Mouse (Mus musculus) heart, embryonic 16.5 days (tissue): ENCODE results near the gene Ppih. TPM values are rescaled to one million over a fixed set of nuclear protein-coding genes. Genes with fewer than 3 reads are reported as not detected.
"Not testable (repeated sequence)": the region's sequence is repeated elsewhere in the genome, so short reads cannot be mapped to it uniquely, and the experiment has no call there.

Experiments used
- ATAC-seq: fragments of 200-750 bp; cut with Nextera tagmentation; replicated peaks from 2 replicates; pipeline ENCODE4 v1.8.0; 2017; ENCODE audit warnings: moderate number of reproducible peaks; ENCODE audit not compliant: insufficient read depth, low FRiP score; ENCODE audit errors: extremely low read depth
- H3K27ac ChIP-seq: fragments of 300-500 bp; sonication (generic); 2 replicates; pipeline ENCODE4 v1.5.1; 2014; ENCODE audit warnings: mild to moderate bottlenecking, low read length, control low read depth, moderate library complexity
- H3K27me3 ChIP-seq: fragments of 300-500 bp; sonication (generic); 2 replicates; pipeline ENCODE4 v1.6.1; 2014; ENCODE audit warnings: low read length, mixed read lengths; ENCODE audit not compliant: control insufficient read depth, insufficient read depth
- H3K36me3 ChIP-seq: fragments of 300-500 bp; sonication (generic); 2 replicates; pipeline ENCODE4 v1.6.1; 2014; ENCODE audit not compliant: control insufficient read depth, insufficient read depth
- H3K4me1 ChIP-seq: fragments of 300-500 bp; sonication (generic); 2 replicates; pipeline ENCODE4 v1.6.1; 2014; ENCODE audit warnings: low read length, mixed read lengths; ENCODE audit not compliant: control insufficient read depth, insufficient read depth
- H3K4me2 ChIP-seq: fragments of 300-500 bp; sonication (generic); 2 replicates; pipeline ENCODE4 v1.6.1; 2014; ENCODE audit warnings: low read depth, mild to moderate bottlenecking, control low read depth, low read length
- H3K4me3 ChIP-seq: fragments of 300-500 bp; sonication (generic); 2 replicates; pipeline ENCODE4 v1.5.1; 2014; ENCODE audit warnings: mild to moderate bottlenecking, control low read depth, low read length
- H3K9ac ChIP-seq: fragments of 300-500 bp; sonication (generic); 2 replicates; pipeline ENCODE4 v1.6.1; 2014; ENCODE audit warnings: low read length, control low read depth
- H3K9me3 ChIP-seq: fragments of 300-500 bp; sonication (generic); replicated peaks from 2 replicates; pipeline ENCODE4 v1.6.1; 2016; ENCODE audit warnings: low read length; ENCODE audit not compliant: control insufficient read depth
- WGBS: fragments of 180-500 bp; shearing (Covaris S2); extraction: QIAGEN DNeasy Blood & Tissue Kit; methylation state at CpG from one replicate; pipeline ENCODE4 v1.1.7; 2014; 5-methylcytosine and 5-hydroxymethylcytosine counted together
- polyA plus RNA-seq: library from polyadenylated mRNA; unstranded; fragments of >200 nt; fragmentation: Nextera tagmentation; extraction: Ambion mirVana; gene quantifications from 2 replicates; pipeline ENCODE4 v1.2.1, GENCODE M21; 2015

The Ppih gene
- polyA plus RNA-seq, 1 experiment from 2014 or later: 36.7 TPM

- peak within 1 kb of the TSS; percentile 95 for H3K4me3 ChIP-seq
- peak within 1 kb of the TSS; percentile 96 for H3K27ac ChIP-seq
- H3K9ac ChIP-seq: peak within 1 kb of the TSS; percentile 94
- H3K4me1 ChIP-seq: peaks cover 17% of the 10 kb centered on the region
- H3K27me3 ChIP-seq: no peaks in the 10 kb centered on the region
- H3K36me3 ChIP-seq: peaks cover 3% of the 10 kb centered on the region; the same call in 1 of the 2 replicates
- no peaks in the 10 kb centered on the region for H3K9me3 ChIP-seq
- H3K4me2 ChIP-seq: peak within 1 kb of the TSS; percentile 88
- peak; percentile 99 for ATAC-seq
- under 1% methylated on average over 61 of the region's 61 CpGs for WGBS
Observed at GRCm38 (mm10) chr4:119294415-119295133, 25.8 kb downstream of the Ppih start, which contains the start of gene Ybx1. TSS of gene Ybx1 (minus strand) at chr4:119294604.

DNA sequence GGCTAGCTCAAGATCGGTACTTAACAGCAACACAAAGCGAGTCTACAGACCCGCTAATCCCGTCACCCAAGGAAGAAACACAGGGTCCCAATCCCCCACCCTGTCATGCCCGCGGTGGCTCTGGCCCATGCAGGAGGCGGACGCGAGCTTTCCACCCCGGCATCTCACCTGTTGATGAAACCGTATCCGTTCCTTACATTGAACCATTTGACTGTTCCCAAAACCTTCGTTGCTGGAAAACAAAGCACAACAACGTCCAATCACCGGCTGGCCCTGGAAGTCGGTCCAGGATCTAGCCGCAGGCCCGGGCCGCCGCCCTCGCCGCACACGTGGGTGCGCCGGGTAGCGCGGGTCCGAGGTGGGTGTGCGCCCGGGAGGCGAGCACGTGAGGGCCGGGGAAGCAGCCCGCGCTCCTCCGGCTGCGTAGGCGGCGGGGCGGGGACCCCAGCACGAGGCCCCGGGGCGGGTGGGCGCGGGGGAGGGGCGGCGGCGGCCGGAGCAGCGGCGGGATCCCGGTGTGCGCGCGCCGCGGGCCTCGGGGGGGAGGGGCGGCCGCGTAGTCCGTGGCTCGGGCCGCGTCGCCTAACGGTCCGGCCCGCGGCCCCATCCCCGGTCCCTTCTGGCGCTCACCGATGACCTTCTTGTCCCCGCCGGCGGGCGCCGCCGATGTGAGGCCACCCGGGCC, 26.6 kb downstream of the Ppih start:
- peak overlapping the region; percentile 94 for H3K9ac ChIP-seq
- H3K27me3 ChIP-seq: no peaks in the 10 kb centered on the region
- peak overlapping the region; percentile 87 for H3K27ac ChIP-seq
- H3K4me1 ChIP-seq: peaks cover 20% of the 10 kb centered on the region
- no peaks in the 10 kb centered on the region for H3K9me3 ChIP-seq
- peak; percentile 30 for ATAC-seq
- WGBS: under 1% methylated on average over 74 of the region's 80 CpGs
- H3K4me3 ChIP-seq: peak overlapping the region; percentile 95
- H3K4me2 ChIP-seq: peak overlapping the region; percentile 88
- H3K36me3 ChIP-seq: peaks cover 3% of the 10 kb centered on the region; the same call in 1 of the 2 replicates

DNA sequence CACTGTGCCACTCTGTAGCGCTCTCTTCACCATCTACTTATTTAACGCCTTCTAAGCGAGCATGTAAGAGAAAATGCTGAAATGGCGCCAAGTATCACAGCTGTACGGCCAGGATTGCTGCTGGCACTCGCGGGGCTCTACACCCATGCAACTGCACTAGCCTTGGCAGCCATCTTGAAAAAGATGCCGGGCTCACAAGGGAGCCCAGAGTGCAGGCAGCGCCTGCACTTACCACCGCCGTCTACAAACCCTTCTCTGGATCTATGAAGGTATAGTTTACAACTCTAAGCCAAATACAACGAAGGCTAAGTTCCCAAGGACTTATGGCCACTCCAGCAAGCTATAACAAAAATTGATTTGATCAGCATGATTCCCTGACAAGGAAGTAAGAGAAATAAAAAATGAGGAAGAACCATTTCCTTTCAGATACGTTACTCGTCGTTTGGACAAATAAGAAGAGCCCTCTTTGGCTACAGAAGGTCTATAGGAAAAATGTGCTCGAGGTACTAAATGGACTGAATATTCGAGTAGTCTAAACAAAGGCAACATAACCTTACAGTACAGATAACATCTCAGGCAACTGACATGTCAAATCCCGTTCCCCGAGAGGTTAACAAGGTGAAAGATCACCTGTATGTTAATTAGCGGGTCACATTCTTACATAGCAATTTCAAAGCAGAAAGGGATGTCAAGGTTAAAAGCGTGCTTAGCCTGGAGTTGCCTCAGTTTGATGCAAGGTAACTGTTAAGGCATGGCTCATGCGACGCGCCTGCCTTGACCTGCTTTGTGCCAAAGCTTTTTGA, 27.4 kb downstream of the Ppih start:
- H3K4me1 ChIP-seq: peaks cover 26% of the 10 kb centered on the region
- peak overlapping the region; percentile 87 for H3K27ac ChIP-seq
- H3K9me3 ChIP-seq: no peaks in the 10 kb centered on the region
- WGBS: under 1% methylated on average over 24 of the region's 24 CpGs
- H3K9ac ChIP-seq: peak overlapping the region; percentile 94
- 0 out of 2 replicates have a peak, but pooled peaks have one; percentile 11 for ATAC-seq
- peak overlapping the region; percentile 88 for H3K4me2 ChIP-seq
- H3K36me3 ChIP-seq: peaks cover 6% of the 10 kb centered on the region; the same call in 1 of the 2 replicates
- peak overlapping the region; percentile 95 for H3K4me3 ChIP-seq
- no peaks in the 10 kb centered on the region for H3K27me3 ChIP-seq

- peaks cover 35% of the 10 kb centered on the region for H3K4me1 ChIP-seq
- H3K27ac ChIP-seq: no peak overlapping the region
- no peaks in the 10 kb centered on the region for H3K9me3 ChIP-seq
- peak overlapping the region; percentile 95 for H3K4me3 ChIP-seq
- H3K36me3 ChIP-seq: peaks cover 9% of the 10 kb centered on the region; the same call in 1 of the 2 replicates
- WGBS: 87% methylated on average over 1 of the region's 1 CpGs
- peak overlapping the region; percentile 88 for H3K4me2 ChIP-seq
- no peak for ATAC-seq
- H3K27me3 ChIP-seq: no peaks in the 10 kb centered on the region
- H3K9ac ChIP-seq: peak overlapping the region; percentile 94
Observed at GRCm38 (mm10) chr4:119291921-119292320, 28.4 kb downstream of the Ppih start.

GRCm38 (mm10) chr4:119285336-119285735, 35.0 kb downstream of the Ppih start:
- H3K4me1 ChIP-seq: peaks cover 24% of the 10 kb centered on the region
- H3K9ac ChIP-seq: no peak overlapping the region
- H3K27me3 ChIP-seq: no peaks in the 10 kb centered on the region
- 60% methylated on average over 2 of the region's 2 CpGs for WGBS
- H3K27ac ChIP-seq: no peak overlapping the region
- peaks cover 34% of the 10 kb centered on the region for H3K36me3 ChIP-seq
- no peak overlapping the region for H3K4me2 ChIP-seq
- no peak for ATAC-seq
- no peaks in the 10 kb centered on the region for H3K9me3 ChIP-seq
- H3K4me3 ChIP-seq: no peak overlapping the region

GRCm38 (mm10) chr4:119284861-119285260, 35.5 kb downstream of the Ppih start:
- WGBS: 83% methylated on average over 1 of the region's 1 CpGs
- no peak for ATAC-seq
- H3K4me2 ChIP-seq: no peak overlapping the region
- H3K9me3 ChIP-seq: no peaks in the 10 kb centered on the region
- no peak overlapping the region for H3K27ac ChIP-seq
- no peak overlapping the region for H3K4me3 ChIP-seq
- H3K27me3 ChIP-seq: no peaks in the 10 kb centered on the region
- H3K36me3 ChIP-seq: peaks cover 38% of the 10 kb centered on the region
- no peak overlapping the region for H3K9ac ChIP-seq
- peaks cover 22% of the 10 kb centered on the region for H3K4me1 ChIP-seq

DNA sequence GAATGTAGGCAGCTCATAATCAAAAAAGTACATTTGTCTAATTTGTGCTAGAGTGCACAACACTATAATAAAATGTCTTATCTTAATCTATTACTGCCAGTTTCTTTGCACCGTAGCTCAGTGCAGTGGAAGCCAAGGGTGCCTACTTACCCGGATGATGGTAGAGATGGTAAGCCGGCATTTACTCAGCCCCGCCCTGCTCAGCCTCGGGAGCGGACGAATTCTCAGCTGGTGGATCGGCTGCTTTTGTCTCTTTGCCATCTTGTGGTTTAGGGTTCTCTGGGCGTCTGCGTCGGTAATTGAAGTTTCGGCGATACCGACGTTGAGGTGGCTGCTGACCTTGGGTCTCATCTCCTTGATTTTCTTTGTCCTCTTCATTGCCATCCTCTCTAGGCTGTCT, 41.6 kb downstream of the Ppih start:
- H3K4me2 ChIP-seq, H3K27me3 ChIP-seq, H3K9ac ChIP-seq, H3K4me1 ChIP-seq, H3K4me3 ChIP-seq, H3K9me3 ChIP-seq, ATAC-seq, H3K27ac ChIP-seq: not testable (repeated sequence)
- WGBS: 90% methylated on average over 15 of the region's 15 CpGs
- H3K36me3 ChIP-seq: peaks cover 61% of the 10 kb centered on the region

DNA sequence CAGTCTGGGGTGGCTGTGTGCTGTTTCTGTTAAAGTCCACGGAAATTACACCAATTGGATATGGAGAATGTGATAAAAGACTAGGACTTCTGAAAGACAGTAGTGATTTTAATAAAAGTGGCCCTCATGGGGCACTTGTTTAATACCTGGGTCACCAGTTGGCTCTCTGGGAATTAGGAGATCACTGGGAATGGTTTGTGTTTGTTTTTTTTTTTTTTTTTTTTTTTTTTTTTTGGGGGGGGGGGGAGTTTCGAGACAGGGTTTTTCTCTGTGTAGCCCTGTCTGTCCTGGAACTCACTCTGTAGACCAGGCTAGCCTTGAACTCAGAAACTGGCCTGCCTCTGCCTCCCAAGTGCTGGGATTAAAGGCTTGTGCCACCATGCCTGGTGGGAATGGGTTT, 44.6 kb downstream of the Ppih start:
- no peaks in the 10 kb centered on the region for H3K27me3 ChIP-seq
- H3K4me1 ChIP-seq: peaks cover 3% of the 10 kb centered on the region; the same call in 1 of the 2 replicates
- no peak overlapping the region for H3K4me3 ChIP-seq
- H3K27ac ChIP-seq: peak overlapping the region; percentile 69
- 70% methylated on average over 2 of the region's 2 CpGs for WGBS
- no peak overlapping the region for H3K4me2 ChIP-seq
- ATAC-seq: no peak
- no peaks in the 10 kb centered on the region for H3K9me3 ChIP-seq
- H3K9ac ChIP-seq: no peak overlapping the region
- H3K36me3 ChIP-seq: peaks cover 59% of the 10 kb centered on the region
